Mouse (Mus musculus) forebrain, embryonic 15.5 days (tissue): ENCODE data around the gene Morf4l2. TPM values are rescaled to one million over a fixed set of nuclear protein-coding genes. Genes with fewer than 3 reads are reported as not detected.
"Not testable (repeated sequence)": the region's sequence is repeated elsewhere in the genome, so short reads cannot be mapped to it uniquely, and the experiment has no call there.

Experiments used
- ATAC-seq: fragments of 200-750 bp; cut with Nextera tagmentation; replicated peaks from 2 replicates; pipeline ENCODE4 v1.8.0; 2017; ENCODE audit warnings: mild to moderate bottlenecking, moderate TSS enrichment, moderate library complexity
- H3K27ac ChIP-seq: fragments of 300-500 bp; sonication (generic); replicated peaks from 2 replicates; pipeline ENCODE4 v1.5.1; 2015; ENCODE audit warnings: mild to moderate bottlenecking, inconsistent platforms
- H3K27me3 ChIP-seq: fragments of 300-500 bp; sonication (generic); 2 replicates; pipeline ENCODE4 v1.6.1; 2015; ENCODE audit warnings: inconsistent platforms
- H3K36me3 ChIP-seq: fragments of 300-500 bp; sonication (generic); 2 replicates; pipeline ENCODE4 v1.6.1; 2015; ENCODE audit warnings: mild to moderate bottlenecking, inconsistent platforms
- H3K4me1 ChIP-seq: fragments of 300-500 bp; sonication (generic); 2 replicates; pipeline ENCODE4 v1.6.1; 2015; ENCODE audit warnings: inconsistent platforms
- H3K4me2 ChIP-seq: fragments of 300-500 bp; sonication (generic); replicated peaks from 2 replicates; pipeline ENCODE4 v1.6.1; 2015; ENCODE audit warnings: mild to moderate bottlenecking, inconsistent platforms
- H3K4me3 ChIP-seq: fragments of 300-500 bp; sonication (generic); 2 replicates; pipeline ENCODE4 v1.5.1; 2015; ENCODE audit warnings: mild to moderate bottlenecking, inconsistent platforms
- H3K9ac ChIP-seq: fragments of 300-500 bp; sonication (generic); replicated peaks from 2 replicates; pipeline ENCODE4 v1.6.1; 2015; ENCODE audit warnings: mild to moderate bottlenecking, inconsistent platforms
- H3K9me3 ChIP-seq: fragments of 300-500 bp; sonication (generic); 2 replicates; pipeline ENCODE4 v1.6.1; 2016; ENCODE audit warnings: inconsistent platforms
- WGBS: fragments of 180-500 bp; shearing (Covaris S2); methylation state at CpG from one replicate; pipeline ENCODE4 v1.1.7; 2015; ENCODE audit warnings: mixed read lengths; 5-methylcytosine and 5-hydroxymethylcytosine counted together
- polyA plus RNA-seq: library from polyadenylated mRNA; unstranded; fragments of >200 nt; fragmentation: Nextera tagmentation; extraction: Ambion mirVana; gene quantifications from 2 replicates; pipeline ENCODE4 v1.2.1, GENCODE M21; 2015

Gene Morf4l2
- polyA plus RNA-seq, 1 experiment from 2014 or later, result 561 TPM

GRCm38 (mm10) chrX:136741651-136742201, 1.8 kb downstream of the Morf4l2 start:
- H3K4me1 ChIP-seq, result peaks cover 13% of the 10 kb centered on the region
- 30% methylated on average over 38 of the region's 46 CpGs for WGBS
- H3K4me2 ChIP-seq, result peak overlapping the region; percentile 49
- peak overlapping the region; percentile 50 for H3K9ac ChIP-seq
- ATAC-seq, result peak; percentile 79
- H3K4me3 ChIP-seq, result peak overlapping the region; percentile 59
- H3K9me3 ChIP-seq, result no peaks in the 10 kb centered on the region
- peak overlapping the region; percentile 94 for H3K27ac ChIP-seq
- no peaks in the 10 kb centered on the region for H3K36me3 ChIP-seq
- no peaks in the 10 kb centered on the region for H3K27me3 ChIP-seq

- peaks cover 13% of the 10 kb centered on the region for H3K4me1 ChIP-seq
- peak overlapping the region; percentile 59 for H3K4me3 ChIP-seq
- H3K36me3 ChIP-seq, result 0 out of 2 replicates have a peak, but pooled peaks cover 2% of the 10 kb centered on the region
- WGBS, result 25% methylated on average over 39 of the region's 39 CpGs
- H3K4me2 ChIP-seq, result peak overlapping the region; percentile 49
- H3K9ac ChIP-seq, result peak overlapping the region; percentile 65
- H3K27ac ChIP-seq, result peak overlapping the region; percentile 94
- H3K27me3 ChIP-seq, result no peaks in the 10 kb centered on the region
- H3K9me3 ChIP-seq, result no peaks in the 10 kb centered on the region
- ATAC-seq, result peak; percentile 97
Measured at GRCm38 (mm10) chrX:136740791-136741650, 2.5 kb downstream of the Morf4l2 start.

- peak overlapping the region; percentile 65 for H3K9ac ChIP-seq
- WGBS, result 19% methylated on average over 15 of the region's 15 CpGs
- H3K9me3 ChIP-seq, result no peaks in the 10 kb centered on the region
- H3K4me3 ChIP-seq, result peak overlapping the region; percentile 59
- H3K27me3 ChIP-seq, result no peaks in the 10 kb centered on the region
- H3K4me1 ChIP-seq, result peaks cover 13% of the 10 kb centered on the region
- no peak for ATAC-seq
- peak overlapping the region; percentile 48 for H3K4me2 ChIP-seq
- H3K36me3 ChIP-seq, result peaks cover 5% of the 10 kb centered on the region; the same call in 1 of the 2 replicates
- peak overlapping the region; percentile 89 for H3K27ac ChIP-seq
Measured at GRCm38 (mm10) chrX:136740087-136740790, 3.3 kb downstream of the Morf4l2 start.

GRCm38 (mm10) chrX:136732016-136732415, 11.5 kb downstream of the Morf4l2 start:
- H3K9ac ChIP-seq, result no peak overlapping the region
- ATAC-seq, result no peak
- H3K27ac ChIP-seq, result no peak overlapping the region
- peaks cover 11% of the 10 kb centered on the region for H3K36me3 ChIP-seq
- H3K4me2 ChIP-seq, result no peak overlapping the region
- no peaks in the 10 kb centered on the region for H3K4me1 ChIP-seq
- WGBS, result 90% methylated on average over 4 of the region's 4 CpGs
- H3K4me3 ChIP-seq, result no peak overlapping the region
- H3K27me3 ChIP-seq, result no peaks in the 10 kb centered on the region
- no peaks in the 10 kb centered on the region for H3K9me3 ChIP-seq

- H3K4me1 ChIP-seq, H3K4me2 ChIP-seq, H3K4me3 ChIP-seq, H3K27me3 ChIP-seq, H3K9me3 ChIP-seq, H3K36me3 ChIP-seq, H3K9ac ChIP-seq: not testable (repeated sequence)
- H3K27ac ChIP-seq, result peak overlapping the region; percentile 56; the same call in 1 of the 2 replicates
- WGBS, result 24% methylated on average over 3 of the region's 3 CpGs
- peak; percentile 92 for ATAC-seq
Measured at GRCm38 (mm10) chrX:136714742-136715474, 28.6 kb downstream of the Morf4l2 start.

- WGBS, result 29% methylated on average over 14 of the region's 14 CpGs
- no peaks in the 10 kb centered on the region for H3K9me3 ChIP-seq
- peak overlapping the region; percentile 66 for H3K9ac ChIP-seq
- peak; percentile 41 for ATAC-seq
- H3K4me3 ChIP-seq, result peak overlapping the region; percentile 55
- peak overlapping the region; percentile 55 for H3K4me2 ChIP-seq
- H3K27ac ChIP-seq, result peak overlapping the region; percentile 92
- no peaks in the 10 kb centered on the region for H3K36me3 ChIP-seq
- peaks cover 9% of the 10 kb centered on the region; the same call in 1 of the 2 replicates for H3K4me1 ChIP-seq
- no peaks in the 10 kb centered on the region for H3K27me3 ChIP-seq
Measured at GRCm38 (mm10) chrX:136708782-136709181, 34.7 kb downstream of the Morf4l2 start.

- no peaks in the 10 kb centered on the region for H3K36me3 ChIP-seq
- ATAC-seq, result peak; percentile 94
- H3K9ac ChIP-seq, result peak overlapping the region; percentile 66
- H3K4me3 ChIP-seq, result peak overlapping the region; percentile 55
- H3K4me1 ChIP-seq, result peaks cover 9% of the 10 kb centered on the region; the same call in 1 of the 2 replicates
- peak overlapping the region; percentile 92 for H3K27ac ChIP-seq
- no peaks in the 10 kb centered on the region for H3K27me3 ChIP-seq
- peak overlapping the region; percentile 55 for H3K4me2 ChIP-seq
- H3K9me3 ChIP-seq, result no peaks in the 10 kb centered on the region
- 19% methylated on average over 18 of the region's 18 CpGs for WGBS
Measured at GRCm38 (mm10) chrX:136708168-136708681, 35.3 kb downstream of the Morf4l2 start.

GRCm38 (mm10) chrX:136707446-136708167, 35.9 kb downstream of the Morf4l2 start, which contains the start of gene Tceal1:
TSS of gene Tceal1 (plus strand) at chrX:136707982.
- peak; percentile 95 for ATAC-seq
- Histone ChIP-seq H3K9ac (peak within 1 kb of the TSS; percentile 66), H3K4me3 (peak within 1 kb of the TSS; percentile 55), H3K4me1 (peaks cover 9% of the 10 kb centered on the region; the same call in 1 of the 2 replicates), H3K4me2 (peak within 1 kb of the TSS; percentile 55), H3K9me3 (no peaks in the 10 kb centered on the region), H3K27me3 (no peaks in the 10 kb centered on the region), H3K27ac (peak within 1 kb of the TSS; percentile 92), H3K36me3 (no peaks in the 10 kb centered on the region)
- 30% methylated on average over 15 of the region's 15 CpGs for WGBS

GRCm38 (mm10) chrX:136693196-136693595, 50.3 kb downstream of the Morf4l2 start:
- Histone ChIP-seq H3K9ac (no peak overlapping the region), H3K9me3 (no peaks in the 10 kb centered on the region), H3K27ac (no peak overlapping the region), H3K27me3 (no peaks in the 10 kb centered on the region), H3K4me2 (no peak overlapping the region), H3K4me1 (no peaks in the 10 kb centered on the region), H3K4me3 (no peak overlapping the region), H3K36me3 (no peaks in the 10 kb centered on the region)
- ATAC-seq, result no peak
- 78% methylated on average over 5 of the region's 5 CpGs for WGBS

- no peak overlapping the region for H3K9ac ChIP-seq
- no peaks in the 10 kb centered on the region for H3K36me3 ChIP-seq
- H3K27me3 ChIP-seq, result no peaks in the 10 kb centered on the region
- H3K9me3 ChIP-seq, result no peaks in the 10 kb centered on the region
- no peak overlapping the region for H3K4me2 ChIP-seq
- no peak overlapping the region; the same call in 1 of the 2 replicates for H3K27ac ChIP-seq
- 61% methylated on average over 4 of the region's 4 CpGs for WGBS
- no peak overlapping the region for H3K4me3 ChIP-seq
- H3K4me1 ChIP-seq, result no peaks in the 10 kb centered on the region
- no peak for ATAC-seq
Measured at GRCm38 (mm10) chrX:136692294-136692675, 51.2 kb downstream of the Morf4l2 start.
